Mouse (Mus musculus) right cerebral cortex, postnatal 36 days (tissue): Measurements from ENCODE around the gene 4930469K13Rik.

ENCODE experiments used
- DNase-seq, 2 experiments: peaks; one replicate each; pipeline ENCODE4 v3.0.0; 2022; ENCODE audit warnings: low spot score in 2 of 2, mixed read lengths in 1 of 2

The 4930469K13Rik gene

GRCm38 (mm10) chr11:33992938-33993337 is 105.4 kb downstream of the 4930469K13Rik start, which contains the start of gene Kcnip1:
TSS of gene Kcnip1 (minus strand) at chr11:33993152.
- DNase-seq: no peak

GRCm38 (mm10) chr11:33990002-33990401 is 108.4 kb downstream of the 4930469K13Rik start:
- DNase-seq: no peak

DNA sequence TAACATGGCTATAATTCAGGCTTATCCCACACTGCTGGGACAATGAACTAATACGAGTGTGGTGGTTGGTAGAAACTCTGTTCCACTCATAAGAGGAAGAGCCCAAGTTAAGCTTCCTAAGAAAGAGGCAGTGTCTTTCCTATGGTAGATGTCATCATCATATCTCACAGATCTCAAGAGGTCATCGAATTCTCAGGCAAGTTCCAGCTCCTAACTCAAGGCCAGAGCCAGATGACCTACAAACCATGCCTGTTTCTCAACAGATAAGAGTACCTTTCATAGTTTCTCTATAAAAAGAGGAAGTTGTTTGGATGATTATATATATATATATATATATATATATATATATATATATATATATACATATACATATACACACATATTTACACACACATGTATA is 111.8 kb downstream of the 4930469K13Rik start:
- DNase-seq: no peak

GRCm38 (mm10) chr11:33980146-33980545 is 118.2 kb downstream of the 4930469K13Rik start:
- DNase-seq: no peak

DNA sequence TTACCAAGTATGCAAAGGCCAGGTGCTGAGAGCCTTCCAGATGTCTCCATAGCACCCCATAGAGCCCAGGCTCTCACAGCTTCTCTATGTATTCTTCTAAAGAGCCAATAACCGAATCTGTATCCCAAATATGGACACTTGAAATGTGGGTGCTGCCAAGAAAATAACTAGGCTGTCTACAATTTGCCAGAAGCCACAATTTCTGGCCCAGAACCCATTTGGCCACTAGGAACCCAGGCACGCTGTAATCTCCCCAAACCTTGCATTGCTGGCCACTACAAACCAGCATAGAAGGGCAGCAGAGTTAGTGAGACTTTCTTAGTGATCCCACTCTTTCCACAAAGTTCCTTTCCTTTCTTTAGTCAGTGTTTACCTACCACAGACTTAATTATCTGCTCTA is 123.2 kb downstream of the 4930469K13Rik start:
- DNase-seq: no peak

DNA sequence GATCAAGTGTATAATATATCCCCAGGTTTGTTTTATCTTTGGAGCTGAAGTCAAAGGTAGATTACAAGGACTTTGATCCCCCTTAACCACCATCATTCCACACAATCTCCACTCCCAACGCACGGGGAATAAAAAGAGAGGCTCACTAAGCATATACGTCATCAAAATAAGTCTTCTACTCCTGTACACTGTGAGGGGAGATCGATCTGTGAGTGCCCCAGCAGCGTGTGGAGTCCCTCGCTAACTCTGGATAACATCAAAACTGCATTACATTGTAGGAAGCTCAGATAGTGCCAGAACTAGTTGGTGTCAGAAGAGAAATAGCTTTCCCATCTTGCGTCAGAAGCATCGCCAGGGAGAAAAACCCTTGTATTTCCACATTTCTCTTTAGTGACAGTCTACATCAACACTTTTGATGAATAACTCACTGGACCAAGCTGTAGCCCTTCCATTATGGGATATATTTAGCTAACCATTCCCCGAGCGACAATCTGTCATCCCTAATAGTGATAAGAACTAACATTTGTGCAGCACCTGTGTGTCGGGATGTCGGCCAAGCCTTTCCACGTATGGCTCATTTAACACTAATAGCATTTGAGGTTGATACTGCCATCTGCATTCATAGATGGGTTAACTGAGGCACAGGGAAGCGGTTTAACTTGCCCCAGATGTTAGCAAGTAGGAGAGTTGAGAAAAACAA is 123.9 kb downstream of the 4930469K13Rik start:
- no peak for DNase-seq

DNA sequence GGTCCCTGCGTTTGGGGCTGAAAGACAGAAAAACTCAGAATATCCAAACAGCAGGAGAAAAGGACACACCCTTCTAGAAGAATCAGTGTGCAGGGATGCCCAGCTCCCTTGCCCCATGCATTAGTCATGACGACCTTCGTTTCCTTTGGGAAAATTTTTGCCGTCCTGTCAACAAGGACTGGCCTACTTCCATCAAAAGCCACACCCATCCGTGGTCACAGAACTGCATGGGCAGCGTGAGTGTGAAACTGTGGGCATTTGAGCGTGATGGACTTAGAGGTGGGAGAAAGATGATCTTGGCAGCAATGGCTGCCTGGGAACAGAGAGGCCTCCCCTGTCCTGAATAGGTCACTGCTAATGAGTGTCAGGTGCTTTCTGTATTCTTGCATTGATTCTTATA is 126.2 kb downstream of the 4930469K13Rik start:
- no peak for DNase-seq

GRCm38 (mm10) chr11:33969199-33969598 is 129.2 kb downstream of the 4930469K13Rik start:
- no peak for DNase-seq

- DNase-seq: no peak
Measured at GRCm38 (mm10) chr11:33967708-33968107, 130.6 kb downstream of the 4930469K13Rik start.

DNA sequence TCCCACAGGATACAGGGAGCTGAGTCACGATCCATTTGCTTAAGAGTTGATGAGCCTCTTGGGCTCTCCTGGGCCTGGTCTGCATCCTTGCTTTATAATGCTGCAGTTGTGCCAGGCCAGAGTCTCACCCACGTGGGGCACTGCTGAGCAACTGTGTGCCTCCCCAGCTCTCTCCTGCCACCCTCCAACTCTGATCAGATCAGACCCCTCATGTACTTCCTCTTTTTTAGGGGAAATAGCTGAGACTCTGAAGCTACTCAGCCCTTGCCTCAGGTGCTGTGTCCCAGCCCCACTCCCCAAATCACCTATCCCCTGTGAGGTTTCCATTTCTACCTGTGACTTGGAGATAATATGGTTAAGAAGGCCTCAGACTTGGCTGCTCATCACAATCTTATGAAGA is 133.0 kb downstream of the 4930469K13Rik start:
- DNase-seq: no peak

DNA sequence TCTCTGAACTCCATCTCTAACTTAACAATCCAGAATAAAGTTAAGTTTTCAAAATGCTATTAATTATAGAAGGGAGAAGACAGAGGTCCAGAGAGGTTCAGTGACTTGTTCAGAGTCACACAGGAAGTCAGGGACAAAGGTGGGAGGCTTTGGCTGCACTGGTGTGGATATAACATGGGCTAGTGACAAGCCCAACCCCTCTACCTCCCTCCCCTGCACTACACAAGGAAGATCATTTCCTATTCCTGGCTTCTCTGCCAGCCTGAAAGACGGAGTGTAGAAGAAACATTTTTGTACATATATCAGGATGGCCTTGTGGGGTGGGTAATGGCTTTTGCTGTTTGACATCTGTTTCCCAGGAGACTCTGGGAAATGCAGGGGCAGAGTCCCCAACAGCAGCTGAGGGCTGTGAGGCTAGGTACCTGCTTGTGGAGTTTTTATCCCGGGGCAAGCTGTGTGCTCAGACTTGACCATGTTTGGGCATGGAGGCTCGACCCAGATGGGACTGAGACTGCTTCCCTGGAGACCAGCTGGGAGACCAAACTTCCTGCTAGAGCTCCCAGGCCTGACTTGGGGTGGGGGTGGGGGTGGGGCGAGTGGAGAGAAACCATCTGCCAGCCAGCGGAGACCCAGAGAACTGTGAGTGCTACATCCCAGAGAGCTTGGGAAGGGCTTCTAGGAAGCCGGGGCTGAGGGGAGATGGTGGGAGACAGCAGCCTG is 135.5 kb downstream of the 4930469K13Rik start, which contains the start of gene Kcnmb1:
TSS of gene Kcnmb1 (plus strand) at position 326 of the 720 bp plus-strand sequence.
- DNase-seq: no peak

DNA sequence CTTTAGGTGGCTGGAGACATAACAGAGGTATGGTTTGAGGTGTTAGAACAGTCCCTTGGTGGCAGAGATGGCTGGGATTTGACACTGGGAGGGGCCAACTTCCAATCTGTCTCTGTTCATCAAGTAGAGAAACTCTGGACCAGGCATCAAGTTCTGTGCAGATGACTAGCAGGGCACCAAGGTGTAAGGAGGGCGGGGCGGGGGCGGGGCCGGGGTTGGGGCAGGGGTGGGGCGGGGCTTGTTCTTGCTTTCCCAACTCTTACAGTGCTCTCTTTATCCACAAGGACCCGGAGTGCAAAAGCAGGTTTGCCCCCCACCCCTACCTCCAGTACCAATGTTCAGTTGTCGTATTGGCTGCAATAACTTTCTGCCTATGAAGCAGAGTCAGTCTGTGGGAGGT is 136.2 kb downstream of the 4930469K13Rik start:
- DNase-seq: no peak

DNA sequence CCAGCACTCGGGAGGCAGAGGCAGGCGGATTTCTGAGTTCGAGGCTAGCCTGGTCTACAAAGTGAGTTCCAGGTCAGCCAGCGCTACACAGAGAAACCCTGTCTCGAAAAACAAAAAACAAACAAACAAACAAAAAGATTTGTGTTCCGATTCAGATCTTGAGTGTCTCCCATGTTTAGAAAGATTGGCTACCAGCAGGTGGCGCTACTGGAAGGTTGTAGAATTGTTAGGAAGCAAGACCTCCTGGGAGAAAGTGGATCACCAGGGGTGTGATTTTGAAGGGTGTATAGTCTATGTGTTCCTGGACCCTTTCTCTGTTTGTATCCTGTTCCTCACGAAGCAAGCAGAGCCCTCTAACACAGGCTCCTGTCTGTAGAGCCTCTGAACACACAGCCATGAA is 139.6 kb downstream of the 4930469K13Rik start:
- DNase-seq: no peak

- no peak for DNase-seq
Measured at GRCm38 (mm10) chr11:33957595-33957994, 140.8 kb downstream of the 4930469K13Rik start.

DNA sequence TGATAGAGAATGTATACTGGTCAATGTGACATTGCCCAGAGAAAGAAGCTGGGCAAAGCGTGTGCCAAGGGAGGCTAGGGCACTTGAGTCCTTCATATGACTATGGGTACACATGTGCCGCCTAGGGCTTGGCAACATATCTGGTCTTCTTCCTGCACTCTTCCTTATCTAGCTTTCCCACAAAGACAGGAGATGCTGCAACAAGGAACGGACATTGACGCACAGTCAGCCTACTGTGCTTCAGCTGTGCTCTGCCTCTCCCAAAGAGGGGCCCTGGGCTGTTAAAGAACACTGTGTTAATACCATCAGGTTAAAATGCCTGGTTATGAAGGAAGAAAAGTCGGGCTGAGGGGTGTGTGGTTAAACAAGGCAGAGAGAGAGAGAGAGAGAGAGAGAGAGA is 141.7 kb downstream of the 4930469K13Rik start:
- no peak for DNase-seq

DNA sequence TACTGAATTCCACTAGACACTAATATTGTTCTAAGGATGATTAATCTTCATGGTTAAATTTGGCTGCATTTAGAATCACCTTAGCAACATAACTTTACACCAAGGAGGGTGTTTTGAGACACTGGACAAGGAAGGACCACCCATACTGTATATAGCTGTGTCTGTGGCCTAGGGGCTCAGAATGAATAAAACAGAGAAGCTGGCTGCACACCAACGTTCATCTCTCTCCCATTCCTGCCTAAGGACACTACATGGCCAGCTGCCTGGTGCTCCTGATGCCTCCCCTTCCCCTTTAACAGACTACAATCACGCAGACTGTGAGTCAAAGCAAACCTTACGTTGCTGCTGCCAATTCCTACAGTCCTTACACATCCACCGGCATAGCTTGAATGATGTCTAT is 142.4 kb downstream of the 4930469K13Rik start:
- no peak for DNase-seq

DNA sequence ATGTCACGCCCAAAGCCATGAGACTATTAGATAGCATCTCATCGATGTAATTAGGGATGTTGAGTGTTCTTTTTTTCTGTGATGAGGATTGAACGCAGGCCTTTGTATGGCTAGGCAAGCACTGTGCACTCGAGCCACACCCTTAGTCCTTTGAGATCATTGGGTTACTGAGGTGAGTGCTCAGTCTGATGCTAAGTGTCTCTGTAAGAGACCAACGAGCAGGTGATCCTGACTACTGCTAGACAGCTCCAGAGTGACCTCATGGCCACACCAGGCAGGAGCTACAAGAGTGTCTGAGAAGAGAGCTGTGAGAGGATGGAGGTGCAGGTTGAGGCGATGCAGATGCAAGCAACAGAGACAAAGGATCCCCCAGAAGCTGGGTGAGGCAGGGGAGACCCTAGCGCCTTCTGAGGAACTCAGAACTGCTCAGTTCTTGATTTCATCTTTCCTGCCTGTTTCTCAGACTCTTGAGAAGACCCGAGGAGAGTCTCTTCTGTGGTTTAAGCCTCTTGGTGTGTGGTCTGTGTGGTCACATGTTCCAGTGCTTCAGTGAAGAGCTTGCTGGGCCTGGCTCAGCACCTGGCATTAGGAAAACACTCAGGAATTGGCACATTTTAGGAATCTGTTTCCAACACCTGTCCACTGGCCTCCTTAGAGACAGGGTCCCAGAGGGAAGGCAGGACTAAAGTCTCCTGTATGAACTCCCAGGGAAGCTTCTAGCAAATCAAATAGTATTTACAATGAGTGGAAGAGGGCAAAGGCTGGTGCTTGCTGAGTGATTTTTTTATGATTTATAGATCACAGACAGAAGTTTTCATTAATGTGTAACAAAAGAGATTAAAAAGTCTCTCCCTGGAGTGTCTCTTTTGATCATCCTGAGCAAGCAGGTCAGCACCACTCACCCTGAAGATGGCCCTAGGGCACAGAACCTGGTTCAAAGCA is 146.4 kb downstream of the 4930469K13Rik start:
- no peak for DNase-seq

DNA sequence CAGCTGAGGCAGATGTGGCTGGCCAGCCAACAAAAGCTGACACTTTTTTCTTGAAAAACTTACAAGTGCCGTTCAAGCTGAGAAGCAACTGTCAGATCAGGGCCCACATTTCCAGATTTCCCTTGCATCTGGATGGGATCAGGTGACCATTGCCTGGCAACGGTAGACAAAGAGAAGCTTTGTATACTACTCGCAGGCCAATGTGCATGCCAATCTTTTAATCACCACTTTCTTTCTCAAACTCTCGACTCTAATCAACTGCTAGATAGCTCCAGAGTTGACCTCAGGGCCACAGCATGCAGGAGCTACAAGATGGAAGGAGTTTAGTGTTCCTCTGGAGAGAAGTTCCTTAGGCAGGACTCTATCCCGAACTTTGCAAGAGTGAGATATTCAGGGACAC is 147.2 kb downstream of the 4930469K13Rik start:
- no peak for DNase-seq

GRCm38 (mm10) chr11:33946501-33946900 is 151.9 kb downstream of the 4930469K13Rik start:
- DNase-seq: no peak

DNA sequence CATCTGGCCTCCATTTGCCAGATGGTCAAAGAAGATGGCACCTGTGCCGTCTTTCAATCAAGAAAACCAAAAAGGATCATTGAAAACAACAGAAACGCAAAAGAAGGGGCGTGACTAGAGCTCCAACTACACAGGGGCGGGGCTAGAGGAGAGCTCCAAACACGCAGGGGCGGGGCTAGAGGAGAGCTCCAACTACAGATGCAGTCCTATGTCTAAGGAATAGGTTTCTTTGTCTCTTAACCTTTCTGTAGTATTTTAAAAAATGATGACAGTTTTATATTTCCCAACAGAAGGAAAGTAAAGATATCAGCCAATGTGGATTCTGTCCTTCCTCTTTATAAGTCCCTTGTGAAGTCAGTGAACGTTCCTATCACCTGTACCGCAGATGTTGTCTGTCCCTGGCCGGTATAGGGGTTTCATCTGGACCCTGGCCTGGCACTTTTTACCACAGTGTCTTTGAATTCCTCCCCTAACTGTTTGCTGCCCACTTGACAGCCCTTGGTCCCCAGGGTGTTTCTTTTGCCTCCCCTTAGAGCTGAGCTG is 153.5 kb downstream of the 4930469K13Rik start:
- DNase-seq: no peak

- no peak for DNase-seq
Measured at GRCm38 (mm10) chr11:33944067-33944785, 154.1 kb downstream of the 4930469K13Rik start.
